In genomic region chr6:119583165-119583564, GRCm38 (mm10) we compare ENCODE assay signal across 21 mouse cellular contexts. TPM values are rescaled to one million over a fixed set of nuclear protein-coding genes. Genes with fewer than 3 reads are reported as not detected.
DNase-seq lines count a peak whose midpoint lies in the region; ATAC-seq and TF ChIP-seq lines count a peak whose summit lies in the region.
"Had no signal": no experiment of that assay in that cellular context is flagged by ENCODE, and none has a peak within 500 bp of the region (broad histone marks: within the 10 kb centered on the region; RNA-seq: fewer than 3 reads in every experiment).

No protein-coding gene starts in this region.

- no peak overlapping the region for H3K4me3 ChIP-seq in lung, embryonic 14.5 days (ENCODE audit: low read depth, low read length)
- no peak overlapping the region for H3K4me3 ChIP-seq in lung, adult 2 months (replicated peaks; ENCODE audit: extremely low read depth, low read depth, low read length)
- H3K4me3 ChIP-seq in myocyte, result no peak overlapping the region
- H3K4me3 ChIP-seq: forebrain, embryonic 10.5 days; forebrain, embryonic 13.5 days; heart, embryonic 12.5 days; heart, embryonic 15.5 days; hindbrain, embryonic 12.5 days; hindbrain, embryonic 15.5 days had no signal

- H3K36me3 ChIP-seq in lung, embryonic 14.5 days (ENCODE audit: insufficient read depth), result no peaks in the 10 kb centered on the region
- H3K36me3 ChIP-seq in myocyte (ENCODE audit: control insufficient read depth, insufficient read depth), result no peaks in the 10 kb centered on the region
- H3K36me3 ChIP-seq: heart, embryonic 12.5 days; heart, embryonic 15.5 days; hindbrain, embryonic 12.5 days; hindbrain, embryonic 15.5 days had no signal

- TF ChIP-seq CTCF in lung, embryonic 14.5 days (IDR thresholded peaks at IDR 0.05; ENCODE audit: low read depth), result no peak
- no peak for TF ChIP-seq CTCF in lung, adult 2 months (IDR thresholded peaks at IDR 0.05; ENCODE audit: insufficient read depth, low read length)

- no peak for TF ChIP-seq POLR2A in lung, adult 2 months (IDR thresholded peaks at IDR 0.05; ENCODE audit: borderline replicate concordance, extremely low read depth, low read depth, low read length)
- no peak for TF ChIP-seq POLR2A in myocyte (IDR thresholded peaks at IDR 0.05; ENCODE audit: insufficient read length, low read depth)

- no peak overlapping the region for H3K9ac ChIP-seq in lung, embryonic 14.5 days
- H3K9ac ChIP-seq: forebrain, embryonic 13.5 days; heart, embryonic 12.5 days; heart, embryonic 15.5 days; hindbrain, embryonic 12.5 days; hindbrain, embryonic 15.5 days had no signal

- H3K4me2 ChIP-seq in lung, embryonic 14.5 days, result no peak overlapping the region
- no peak overlapping the region for H3K4me2 ChIP-seq in myocyte (ENCODE audit: low read depth)
- H3K4me2 ChIP-seq: forebrain, embryonic 13.5 days; heart, embryonic 12.5 days; heart, embryonic 15.5 days; hindbrain, embryonic 12.5 days; hindbrain, embryonic 15.5 days had no signal

- no peaks in the 10 kb centered on the region for H3K79me2 ChIP-seq in myocyte (ENCODE audit: control insufficient read depth, insufficient read depth)

- peaks cover 9% of the 10 kb centered on the region; the same call in 1 of the 2 replicates for H3K4me1 ChIP-seq in lung, embryonic 14.5 days (ENCODE audit: insufficient read depth)
- H3K4me1 ChIP-seq in lung, adult 2 months (ENCODE audit: control insufficient read depth, insufficient read depth, low read length), result peaks cover 10% of the 10 kb centered on the region

- no peak overlapping the region for H3ac ChIP-seq in myocyte (ENCODE audit: control insufficient read depth, insufficient read length)

- 77% methylated on average over 5 of the region's 5 CpGs for WGBS in lung, embryonic 14.5 days
- 89% methylated on average over 5 of the region's 5 CpGs for WGBS in lung, adult 2 months

- no peaks in the 10 kb centered on the region for H3K9me3 ChIP-seq in lung, embryonic 14.5 days (ENCODE audit: low read depth, low read length)
- H3K9me3 ChIP-seq: forebrain, embryonic 10.5 days; forebrain, embryonic 13.5 days; heart, embryonic 12.5 days; heart, embryonic 15.5 days; hindbrain, embryonic 12.5 days; hindbrain, embryonic 15.5 days had no signal

- H3K27me3 ChIP-seq in lung, embryonic 14.5 days (ENCODE audit: insufficient read depth, low read length), result no peaks in the 10 kb centered on the region
- no peaks in the 10 kb centered on the region for H3K27me3 ChIP-seq in myocyte (ENCODE audit: control insufficient read depth, insufficient read depth, insufficient read length)
- H3K27me3 ChIP-seq: forebrain, embryonic 13.5 days; heart, embryonic 12.5 days; heart, embryonic 15.5 days; hindbrain, embryonic 12.5 days; hindbrain, embryonic 15.5 days had no signal

- DNase-seq in lung, embryonic 14.5 days, result peak; percentile 19
- no peak for DNase-seq in lung, adult 2 months
- peak; percentile 21 for DNase-seq in 3T3-L1 (ENCODE audit: low read depth, low spot score)
- peak; percentile 32 for DNase-seq in MN1 (ENCODE audit: low spot score)
- no peak for DNase-seq in kidney, postnatal 36 days
- DNase-seq: adrenal gland, postnatal 10 days; adrenal gland, postnatal 36 days; cerebellum, adult 18-20 months; cerebellum, adult 9-10 months; cerebellum, postnatal 14 days; gastrocnemius, postnatal 10 days; gastrocnemius, postnatal 36 days; heart, postnatal 10 days had no signal

- no peak for ATAC-seq in lung, embryonic 14.5 days (ENCODE audit: insufficient read depth)
- ATAC-seq: forebrain, embryonic 13.5 days; forebrain, embryonic 16.5 days had no signal

- no peak overlapping the region for H3K27ac ChIP-seq in lung, embryonic 14.5 days (ENCODE audit: low read depth)
- H3K27ac ChIP-seq: forebrain, embryonic 10.5 days; forebrain, embryonic 13.5 days; heart, embryonic 15.5 days; hindbrain, embryonic 12.5 days; hindbrain, embryonic 15.5 days had no signal

TF ChIP-seq in myocyte, 11 proteins besides CTCF, POLR2A, EP300 and RAD21:
- TF ChIP-seq E2F4 (IDR thresholded peaks at IDR 0.05; ENCODE audit: insufficient read depth) (no peak), TCF3 (IDR thresholded peaks at IDR 0.05; ENCODE audit: insufficient read length, low read depth) (no peak), MYOD1 (IDR thresholded peaks at IDR 0.05; ENCODE audit: control insufficient read depth in 1 of 3, insufficient read length in 2 of 3, low read depth in 2 of 3) (no peak), MYOG (IDR thresholded peaks at IDR 0.05; ENCODE audit: control insufficient read depth in 1 of 3, insufficient read depth in 1 of 3, insufficient read length in 2 of 3, low read depth in 2 of 3) (no peak), MAX (IDR thresholded peaks at IDR 0.05; ENCODE audit: low read depth) (no peak), CEBPB (IDR thresholded peaks at IDR 0.05; ENCODE audit: insufficient read depth, poor library complexity, severe bottlenecking) (peak; percentile 69; the same call in 1 of the 2 replicates)

RNA-seq across cellular contexts. Expression of gene Wnt5b, which starts 39.0 kb away (rescaled TPM):
- 6.8 and 7.4 TPM in 2 replicates for polyA plus RNA-seq in lung, embryonic 14.5 days (2014; fragmentation: Nextera tagmentation; extraction: Ambion mirVana)
- polyA plus RNA-seq in lung, adult 2 months (2012; rRNA removed), result 3.2 and 4.7 TPM in 2 replicates
- polyA plus RNA-seq in myocyte (2012; fragmentation: generic; extraction: Trizol), result 0.04 TPM

Comparison
In these comparisons a context has a peak if more than half of its experiments do, and no peak if none do; other contexts are left out.
1. DNase-seq: peak in lung, embryonic 14.5 days (single experiment), 3T3-L1 (single experiment) and MN1 (single experiment); none in lung, adult 2 months (single experiment) and kidney, postnatal 36 days (0 of 2).